Mouse (Mus musculus) mesoderm, embryonic 11.5 days (tissue): ENCODE measurements around the gene Hist1h4k.
"Not testable (repeated sequence)": the region's sequence is repeated elsewhere in the genome, so short reads cannot be mapped to it uniquely, and the experiment has no call there.

ENCODE experiments used
- DNase-seq: peaks from one replicate; pipeline ENCODE4 v3.0.0-alpha.2; 2012; ENCODE audit warnings: low read depth, low spot score

Gene Hist1h4k

DNA sequence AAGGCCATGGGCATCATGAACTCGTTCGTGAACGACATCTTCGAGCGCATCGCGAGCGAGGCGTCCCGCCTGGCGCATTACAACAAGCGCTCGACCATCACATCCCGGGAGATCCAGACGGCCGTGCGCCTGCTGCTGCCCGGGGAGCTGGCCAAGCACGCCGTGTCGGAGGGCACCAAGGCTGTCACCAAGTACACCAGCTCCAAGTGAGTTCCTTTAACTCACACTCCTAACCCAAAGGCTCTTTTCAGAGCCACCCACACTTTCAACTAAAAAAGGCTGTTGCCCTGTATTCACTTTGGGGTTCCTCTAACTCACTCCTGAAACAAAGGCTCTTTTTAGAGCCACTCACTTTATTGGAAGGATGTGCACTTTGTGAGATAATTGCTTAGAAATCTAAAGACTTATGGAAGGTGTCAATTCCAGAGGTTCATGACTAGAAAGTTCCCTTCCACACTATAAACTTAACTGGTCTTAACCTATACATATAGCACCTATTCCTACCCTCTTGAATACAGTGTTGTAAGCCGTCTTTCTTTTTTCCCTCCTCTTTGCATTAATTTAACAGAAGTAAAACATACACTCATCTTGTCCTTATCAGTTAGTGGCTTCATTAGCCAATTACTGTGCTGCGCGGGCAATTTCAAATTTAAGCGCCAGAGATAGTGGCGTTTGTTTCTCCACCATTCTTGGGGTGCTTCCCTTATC, 4.1 kb upstream of the Hist1h4k start:
- DNase-seq: peak; percentile 29

DNA sequence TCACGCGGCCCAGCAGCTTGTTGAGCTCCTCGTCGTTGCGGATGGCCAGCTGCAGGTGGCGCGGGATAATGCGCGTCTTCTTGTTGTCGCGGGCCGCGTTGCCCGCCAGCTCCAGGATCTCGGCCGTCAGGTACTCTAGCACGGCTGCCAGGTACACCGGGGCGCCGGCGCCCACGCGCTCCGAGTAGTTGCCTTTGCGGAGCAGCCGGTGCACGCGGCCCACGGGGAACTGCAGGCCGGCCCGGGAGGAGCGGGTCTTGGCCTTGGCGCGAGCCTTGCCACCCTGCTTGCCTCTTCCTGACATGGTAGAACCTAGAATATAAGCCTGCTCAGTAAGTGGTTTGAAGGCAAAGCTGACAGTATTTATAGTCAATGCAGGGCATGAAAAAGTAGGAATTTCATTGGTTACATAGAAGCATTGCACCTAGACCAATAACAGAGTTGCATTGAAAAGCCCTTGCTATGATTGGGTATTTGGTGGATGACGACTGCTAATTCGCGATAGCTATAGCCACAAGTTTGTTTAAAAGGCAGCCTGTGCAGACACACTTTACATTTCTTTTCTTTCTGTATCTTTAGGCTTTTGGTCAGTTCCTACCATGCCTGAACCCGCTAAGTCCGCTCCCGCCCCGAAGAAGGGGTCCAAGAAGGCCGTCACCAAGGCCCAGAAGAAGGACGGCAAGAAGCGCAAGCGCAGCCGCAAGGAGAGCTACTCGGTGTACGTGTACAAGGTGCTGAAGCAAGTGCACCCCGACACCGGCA, 3.4 kb upstream of the Hist1h4k start, which contains the start of the genes Hist1h2ak and Hist1h2bn:
Gene Hist1h2ak (minus strand): TSS at position 304 of the 762 bp plus-strand sequence.
Gene Hist1h2bn (plus strand): TSS at position 600 of the 762 bp plus-strand sequence.
- peak; percentile 94 for DNase-seq

GRCm38 (mm10) chr13:21753051-21753523, 2.8 kb upstream of the Hist1h4k start:
- DNase-seq: peak; percentile 8

DNA sequence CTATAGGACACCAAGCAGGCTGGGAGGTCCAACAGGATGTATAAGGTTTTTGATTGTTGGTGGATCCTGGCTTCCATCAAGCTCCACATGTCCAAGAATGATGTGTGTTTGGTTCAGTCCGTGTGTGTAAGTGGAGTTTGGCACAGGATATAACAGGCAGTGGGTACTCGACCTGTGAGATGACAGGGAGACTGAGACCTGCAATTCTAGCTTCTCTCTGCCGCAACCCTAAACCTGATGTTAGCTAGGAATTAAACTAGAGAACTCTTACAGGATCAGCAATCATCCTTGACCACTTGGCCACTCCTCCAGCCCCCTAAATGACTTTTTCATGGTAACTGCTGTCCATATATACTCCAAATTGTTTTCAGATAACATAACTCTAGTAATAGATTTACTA, 2.1 kb upstream of the Hist1h4k start:
- no peak for DNase-seq

DNA sequence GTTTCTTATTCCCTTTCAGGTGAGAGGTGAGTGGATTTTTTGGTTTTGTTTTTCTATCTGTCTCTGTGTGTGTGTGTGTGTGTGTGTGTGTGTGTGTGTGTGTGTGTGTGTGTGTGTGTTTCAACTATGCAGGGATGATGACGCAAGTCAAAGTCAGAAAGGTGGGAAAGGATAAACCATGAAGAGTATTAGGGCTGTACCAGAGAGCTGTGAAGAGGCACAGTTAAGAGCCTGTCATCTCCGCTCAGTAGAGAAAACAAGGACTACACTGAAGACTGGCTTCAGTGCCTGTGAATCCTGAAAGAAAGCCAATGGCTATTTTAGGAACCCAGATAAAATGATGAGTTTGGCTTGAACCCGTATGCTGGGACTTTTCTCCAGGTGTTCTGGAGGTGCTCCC, 1.5 kb upstream of the Hist1h4k start:
- DNase-seq: no peak

DNA sequence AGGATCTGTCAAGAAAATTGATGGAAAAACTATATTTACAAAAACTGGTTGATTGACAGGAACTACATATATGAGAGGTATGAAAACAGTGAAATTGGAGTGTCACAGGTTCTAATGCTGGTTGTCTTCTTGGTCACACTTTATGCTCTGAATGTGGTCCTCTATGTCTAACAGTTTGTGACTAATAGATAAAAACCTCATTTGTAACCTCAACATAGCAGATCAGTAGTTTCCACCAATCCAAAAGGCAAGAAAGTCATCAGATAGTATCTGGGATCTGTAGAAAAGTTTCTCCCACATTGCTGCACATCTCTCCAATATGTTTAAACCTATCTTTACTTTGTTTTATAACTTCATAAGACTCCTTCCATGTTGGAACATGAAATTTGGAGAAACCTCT, 1.1 kb upstream of the Hist1h4k start:
- no peak for DNase-seq

GRCm38 (mm10) chr13:21749387-21750158, 732 bp downstream of the Hist1h4k start:
- DNase-seq: peak; percentile 47

DNA sequence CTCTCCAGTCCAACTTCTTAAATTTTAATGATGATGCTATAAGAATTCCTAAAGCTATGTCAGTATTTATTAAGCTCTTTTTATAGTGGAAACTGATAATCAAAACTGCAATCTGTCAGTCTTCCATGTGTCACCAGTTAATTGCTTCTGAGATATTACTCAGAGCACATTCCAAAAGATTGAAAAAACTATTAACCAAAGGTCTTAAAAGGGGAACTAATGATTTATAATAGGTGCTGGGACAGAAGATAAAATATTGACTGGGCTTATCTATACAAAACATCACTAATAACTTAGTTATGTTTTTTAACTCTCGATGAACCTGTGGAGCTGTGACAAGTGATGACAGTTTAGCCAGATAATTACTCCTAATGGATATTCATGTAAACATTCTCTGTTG, 5.3 kb downstream of the Hist1h4k start:
- DNase-seq: no peak

DNA sequence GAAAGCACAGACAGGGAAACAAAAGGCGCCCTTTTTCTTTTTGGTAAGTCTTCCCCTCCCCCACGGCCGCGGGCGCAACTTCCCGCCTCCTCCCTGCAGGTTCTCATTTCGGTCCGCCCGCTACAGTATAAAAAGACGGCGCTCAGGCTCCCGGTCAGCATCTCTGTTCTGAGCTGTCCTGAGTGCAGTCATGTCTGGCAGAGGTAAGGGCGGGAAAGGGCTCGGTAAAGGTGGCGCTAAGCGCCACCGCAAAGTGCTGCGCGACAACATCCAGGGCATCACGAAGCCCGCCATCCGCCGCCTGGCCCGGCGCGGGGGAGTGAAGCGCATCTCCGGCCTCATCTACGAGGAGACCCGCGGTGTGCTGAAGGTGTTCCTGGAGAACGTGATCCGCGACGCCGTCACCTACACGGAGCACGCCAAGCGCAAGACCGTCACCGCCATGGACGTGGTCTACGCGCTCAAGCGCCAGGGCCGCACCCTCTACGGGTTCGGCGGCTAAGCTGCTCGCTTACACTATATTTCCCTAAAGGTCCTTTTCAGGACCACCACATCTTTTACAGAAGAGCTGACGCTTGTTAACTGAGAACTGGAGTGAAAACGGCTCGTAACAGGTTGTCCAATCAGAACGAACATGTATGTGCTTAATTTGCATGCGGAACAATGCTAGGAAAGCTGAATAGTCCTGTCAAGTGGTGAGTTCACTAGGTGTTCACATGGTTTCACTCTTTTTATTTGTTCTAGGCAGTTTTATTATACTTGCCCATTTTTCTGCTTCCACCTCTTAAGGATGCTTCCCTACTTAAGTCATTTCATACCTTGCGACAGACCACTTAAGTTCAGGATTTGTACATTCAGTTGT, 15.2 kb downstream of the Hist1h4k start, which contains the start of gene Hist1h4j:
Gene Hist1h4j (plus strand): TSS at position 159 of the 862 bp plus-strand sequence.
- DNase-seq: peak; percentile 94

GRCm38 (mm10) chr13:21734010-21734905, 16.0 kb downstream of the Hist1h4k start:
- peak; percentile 95 for DNase-seq

DNA sequence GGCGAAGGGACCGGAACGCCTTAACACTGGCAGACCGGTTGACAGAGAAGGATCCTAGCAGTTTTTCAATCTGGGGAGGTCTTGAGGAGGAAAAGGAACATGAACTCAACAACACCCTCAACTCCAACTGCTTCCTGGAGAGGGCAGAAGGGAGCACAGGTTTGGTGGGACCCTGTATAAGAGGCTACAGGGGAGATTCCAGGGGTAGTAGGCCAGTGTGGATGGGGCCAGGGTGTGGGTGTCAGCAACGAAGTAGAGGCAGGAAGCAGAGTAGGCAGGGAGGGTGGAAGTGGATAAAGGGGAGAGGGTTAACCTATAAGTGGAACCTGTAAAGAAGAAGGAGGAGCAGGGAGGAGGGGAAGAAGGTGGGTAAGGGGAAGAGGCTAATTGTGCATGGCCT, 16.8 kb downstream of the Hist1h4k start:
- DNase-seq: peak; percentile 54

DNA sequence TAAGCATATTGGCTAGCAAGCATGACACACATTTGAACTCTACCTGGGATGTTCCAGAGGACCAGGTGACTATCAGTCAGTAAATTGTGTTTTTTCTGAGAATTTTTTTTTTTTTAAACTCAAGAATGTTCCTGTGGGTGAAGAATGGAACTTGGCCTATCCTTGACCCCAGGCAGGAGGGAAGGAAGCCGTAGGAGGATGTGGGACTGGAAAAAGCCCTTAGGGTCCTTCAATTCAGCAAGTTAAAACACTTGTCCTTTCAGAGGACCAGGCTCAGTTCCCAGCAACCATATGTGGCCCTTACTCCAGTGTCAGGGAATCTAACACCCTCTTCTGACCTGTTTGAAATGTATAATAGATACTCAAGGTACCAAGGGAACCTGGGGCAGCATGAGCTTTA, 20.8 kb downstream of the Hist1h4k start:
- DNase-seq: no peak

- no peak for DNase-seq
These were observed 22.2 kb downstream of the Hist1h4k start for GRCm38 (mm10) chr13:21727948-21728572.

DNA sequence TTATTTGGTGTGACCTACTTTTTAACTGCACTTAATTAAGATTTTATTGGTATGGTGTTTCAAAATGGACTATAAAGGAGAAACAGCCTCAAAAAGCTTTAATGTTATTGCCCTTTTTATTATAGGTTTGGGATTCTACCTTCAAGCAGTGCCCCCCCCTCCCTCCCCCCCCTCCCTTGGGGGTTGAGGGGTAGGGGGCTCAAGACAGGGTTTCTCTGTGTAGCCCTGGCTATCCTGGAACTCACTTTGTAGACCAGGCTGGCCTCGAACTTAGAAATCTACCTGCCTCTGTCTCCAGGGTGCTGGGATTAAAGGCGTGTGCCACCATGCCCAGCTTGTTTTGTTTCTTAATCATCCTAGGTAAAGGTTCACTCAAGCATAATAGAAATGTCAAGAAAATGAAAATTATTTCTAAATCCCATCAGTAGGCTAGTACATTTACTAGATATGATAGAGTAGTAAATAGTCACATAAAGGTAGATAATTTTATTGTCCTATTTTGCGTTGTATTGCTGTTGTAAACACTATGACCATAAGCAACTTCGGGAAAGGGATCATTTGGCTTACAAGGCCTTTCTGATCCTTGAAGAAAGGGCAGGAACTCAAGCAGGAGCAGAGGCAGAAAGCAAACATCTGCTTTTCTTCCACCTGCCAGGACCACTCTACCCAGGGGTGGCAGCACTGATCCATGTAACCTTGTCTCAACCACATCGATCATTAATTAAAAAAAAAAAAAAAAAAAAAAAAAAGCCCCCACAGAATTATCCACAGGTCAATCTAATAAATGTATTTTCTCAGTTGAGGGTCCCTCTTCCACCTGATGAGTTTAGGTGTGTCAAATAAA, 27.1 kb downstream of the Hist1h4k start:
- no peak for DNase-seq

- peak; percentile 48 for DNase-seq
These were observed 27.9 kb downstream of the Hist1h4k start for GRCm38 (mm10) chr13:21722373-21722925.

DNA sequence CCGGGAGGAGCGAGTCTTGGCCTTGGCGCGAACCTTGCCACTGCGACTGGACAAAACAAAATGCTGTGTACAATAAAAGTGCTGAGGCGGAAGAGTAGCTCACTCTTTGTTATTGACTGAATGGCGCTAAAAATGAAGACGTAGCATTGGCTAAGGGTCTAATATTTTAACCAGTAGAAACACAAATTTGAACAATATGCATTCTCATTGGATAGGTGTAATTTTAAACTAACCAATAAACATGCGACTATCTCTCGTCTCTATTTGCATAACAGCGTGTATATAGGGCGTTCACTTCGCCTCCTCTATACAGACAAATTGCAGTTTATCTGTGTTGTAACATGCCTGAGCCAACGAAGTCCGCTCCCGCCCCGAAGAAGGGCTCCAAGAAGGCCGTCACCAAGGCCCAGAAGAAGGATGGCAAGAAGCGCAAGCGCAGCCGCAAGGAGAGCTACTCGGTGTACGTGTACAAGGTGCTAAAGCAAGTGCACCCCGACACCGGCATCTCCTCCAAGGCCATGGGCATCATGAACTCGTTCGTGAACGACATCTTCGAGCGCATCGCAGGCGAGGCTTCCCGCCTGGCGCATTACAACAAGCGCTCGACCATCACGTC, 28.4 kb downstream of the Hist1h4k start, which contains the start of gene Hist1h2bm:
Gene Hist1h2bm (plus strand): TSS at position 288 of the 616 bp plus-strand sequence.
- peak; percentile 94 for DNase-seq

DNA sequence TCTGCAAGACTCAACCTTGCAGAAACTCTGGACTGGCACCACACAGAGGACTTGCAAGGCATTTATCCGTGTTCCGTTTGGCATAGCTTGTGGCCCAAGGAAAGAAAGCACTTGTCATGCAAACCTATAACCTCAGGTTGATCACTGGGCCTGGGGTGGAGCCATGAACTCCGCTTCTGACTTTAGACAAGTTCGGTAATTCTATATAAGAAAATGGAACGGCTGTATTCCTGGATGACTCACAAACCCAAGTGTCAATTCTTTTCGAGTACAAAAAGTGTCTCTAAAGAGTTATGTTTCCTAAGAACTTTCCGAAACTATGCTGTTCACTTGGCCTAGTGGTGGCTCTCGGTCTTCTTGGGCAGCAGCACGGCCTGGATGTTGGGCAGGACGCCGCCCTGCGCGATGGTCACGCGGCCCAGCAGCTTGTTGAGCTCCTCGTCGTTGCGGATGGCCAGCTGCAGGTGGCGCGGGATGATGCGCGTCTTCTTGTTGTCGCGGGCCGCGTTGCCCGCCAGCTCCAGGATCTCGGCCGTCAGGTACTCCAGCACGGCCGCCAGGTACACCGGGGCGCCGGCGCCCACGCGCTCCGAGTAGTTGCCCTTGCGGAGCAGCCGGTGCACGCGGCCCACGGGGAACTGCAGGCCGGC, 29.1 kb downstream of the Hist1h4k start:
- not testable (repeated sequence) for DNase-seq
